Mouse (Mus musculus): ENCODE data around the gene Hsd17b13. TPM values are rescaled to one million over a fixed set of nuclear protein-coding genes. Genes with fewer than 3 reads are reported as not detected.
A peak's percentile ranks its signal among the peaks of the same experiment; 100 is the strongest.
"Not testable (repeated sequence)": the region's sequence is repeated elsewhere in the genome, so short reads cannot be mapped to it uniquely, and the experiment has no call there.

Hsd17b13 gene
- polyA plus RNA-seq (2015; fragmentation: Nextera tagmentation; extraction: Ambion mirVana): 36.9 and 49.5 TPM in 2 replicates

DNA sequence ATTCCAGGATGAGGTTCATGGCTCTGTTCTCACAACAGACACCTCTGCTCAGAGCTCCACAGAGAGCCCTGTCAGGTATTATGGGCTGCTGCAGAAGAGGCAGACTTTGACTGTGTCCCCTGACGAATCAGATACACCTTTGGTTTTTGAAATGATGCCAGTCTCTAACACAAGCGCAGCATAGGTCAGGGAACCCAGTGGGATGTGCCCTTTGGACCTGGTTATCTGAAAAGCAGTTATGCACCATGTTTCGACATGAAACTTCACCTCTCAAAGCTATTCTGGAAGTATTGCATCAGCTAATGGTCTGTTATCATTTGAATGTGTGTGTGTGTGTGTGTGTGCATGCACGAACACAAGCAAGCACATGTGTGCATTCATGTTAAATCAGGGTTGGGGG lies at the start of gene Hsd17b13:
Gene Hsd17b13 (minus strand): TSS at position 114 of the 400 bp plus-strand sequence.
- Histone ChIP-seq H3K9me3 (ENCODE audit: control insufficient read depth, low read length) (no peaks in the 10 kb centered on the region), H3K27ac (ENCODE audit: low read length) (peak within 1 kb of the TSS; percentile 65), H3K36me3 (ENCODE audit: control insufficient read depth, insufficient read depth, low read length) (no peaks in the 10 kb centered on the region), H3K4me2 (ENCODE audit: low read depth, low read length) (no peak within 1 kb of the TSS), H3K9ac (ENCODE audit: low read depth, low read length) (no peak within 1 kb of the TSS), H3K4me3 (ENCODE audit: low read length) (no peak within 1 kb of the TSS), H3K27me3 (replicated peaks; ENCODE audit: control insufficient read depth, insufficient read depth, low read length) (no peaks in the 10 kb centered on the region), H3K4me1 (ENCODE audit: control insufficient read depth, insufficient read depth, low read length) (0 out of 2 replicates have a peak, but pooled peaks cover 2% of the 10 kb centered on the region)
- 61% methylated on average over 4 of the region's 4 CpGs for WGBS
- peak; percentile 89 for ATAC-seq

DNA sequence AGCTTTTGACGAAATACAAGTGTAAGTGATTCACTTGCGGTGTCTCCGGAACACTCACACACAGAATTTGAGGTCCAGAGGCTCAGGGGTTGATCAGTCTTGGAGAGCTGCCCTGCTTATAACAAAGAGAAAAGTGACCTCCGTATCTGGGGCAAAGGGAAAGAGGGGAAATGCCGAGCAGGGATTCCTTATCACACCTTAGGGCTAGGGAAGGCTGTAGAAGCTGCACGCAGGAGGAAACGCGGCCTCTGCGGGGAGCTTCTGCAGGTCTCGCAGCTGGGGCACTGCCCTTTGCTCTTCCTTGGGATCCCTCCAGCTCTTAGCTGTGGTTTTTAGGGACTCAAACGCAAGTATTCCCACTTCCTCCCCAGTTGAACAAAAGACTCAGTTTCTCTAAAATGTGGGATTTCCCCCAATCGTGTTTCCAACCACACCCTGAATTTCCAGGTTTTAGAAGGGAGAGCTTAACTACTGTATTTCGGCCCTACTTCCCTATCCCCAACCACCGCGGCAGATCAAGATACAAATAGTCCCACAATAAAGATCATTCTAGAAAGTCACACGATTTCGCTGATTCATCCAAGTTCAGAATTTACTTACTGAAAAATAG lies 48.1 kb upstream of the Hsd17b13 start:
- Histone ChIP-seq H3K4me2 (ENCODE audit: low read depth, low read length) (peak overlapping the region; percentile 33), H3K4me1 (ENCODE audit: control insufficient read depth, insufficient read depth, low read length) (peaks cover 16% of the 10 kb centered on the region), H3K9me3 (ENCODE audit: control insufficient read depth, low read length) (no peaks in the 10 kb centered on the region), H3K27me3 (replicated peaks; ENCODE audit: control insufficient read depth, insufficient read depth, low read length) (no peaks in the 10 kb centered on the region), H3K36me3 (ENCODE audit: control insufficient read depth, insufficient read depth, low read length) (no peaks in the 10 kb centered on the region), H3K27ac (ENCODE audit: low read length) (peak overlapping the region; percentile 37), H3K9ac (ENCODE audit: low read depth, low read length) (0 out of 2 replicates have a peak overlapping the region, but pooled peaks have one; percentile 10), H3K4me3 (ENCODE audit: low read length) (no peak overlapping the region)
- WGBS: 43% methylated on average over 17 of the region's 17 CpGs
- peak; percentile 47 for ATAC-seq

DNA sequence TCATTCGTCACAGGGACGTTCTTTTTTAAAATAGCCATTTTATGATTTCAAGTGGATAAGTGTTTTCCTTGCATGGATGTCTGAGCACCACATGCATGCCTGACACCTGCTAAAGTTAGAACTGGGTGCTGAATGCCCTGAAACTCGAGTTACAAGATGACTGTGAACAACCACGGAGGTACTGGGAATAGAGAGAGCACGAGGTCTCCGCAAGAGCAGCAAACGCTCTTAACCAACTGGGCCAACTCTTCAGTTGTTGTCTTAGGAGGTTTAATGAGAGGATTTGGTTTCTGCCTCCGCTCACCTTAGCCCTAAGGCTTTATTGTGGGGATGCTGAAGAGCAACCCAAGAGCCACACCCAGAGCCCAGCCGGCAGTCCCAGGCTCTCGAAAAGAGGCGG lies 47.6 kb upstream of the Hsd17b13 start:
- H3K4me3 ChIP-seq (ENCODE audit: low read length): no peak overlapping the region
- ATAC-seq: no peak
- WGBS: 69% methylated on average over 11 of the region's 11 CpGs
- H3K4me1 ChIP-seq (ENCODE audit: control insufficient read depth, insufficient read depth, low read length): peaks cover 22% of the 10 kb centered on the region
- no peaks in the 10 kb centered on the region for H3K36me3 ChIP-seq (ENCODE audit: control insufficient read depth, insufficient read depth, low read length)
- peak overlapping the region; percentile 37 for H3K27ac ChIP-seq (ENCODE audit: low read length)
- H3K27me3 ChIP-seq (replicated peaks; ENCODE audit: control insufficient read depth, insufficient read depth, low read length): no peaks in the 10 kb centered on the region
- 0 out of 2 replicates have a peak overlapping the region, but pooled peaks have one; percentile 10 for H3K9ac ChIP-seq (ENCODE audit: low read depth, low read length)
- no peaks in the 10 kb centered on the region for H3K9me3 ChIP-seq (ENCODE audit: control insufficient read depth, low read length)
- H3K4me2 ChIP-seq (ENCODE audit: low read depth, low read length): peak overlapping the region; percentile 33; the same call in 1 of the 2 replicates

DNA sequence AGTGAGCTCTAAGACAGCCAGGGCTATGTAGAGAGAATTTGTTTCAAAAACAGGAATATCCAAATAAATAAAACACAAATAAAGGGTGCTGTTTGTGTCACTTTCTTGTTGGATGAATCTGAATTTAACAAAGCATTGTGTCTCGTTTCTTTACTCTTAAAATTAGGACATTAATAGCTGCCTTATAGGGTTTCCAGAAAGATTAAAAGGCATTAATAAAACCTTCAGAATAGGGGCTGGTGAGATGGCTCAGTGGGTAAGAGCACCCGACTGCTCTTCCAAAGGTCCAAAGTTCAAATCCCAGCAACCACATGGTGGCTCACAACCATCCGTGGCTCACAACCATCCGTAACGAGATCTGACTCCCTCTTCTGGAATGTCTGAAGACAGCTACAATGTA lies 47.0 kb upstream of the Hsd17b13 start:
- H3K4me1 ChIP-seq (ENCODE audit: control insufficient read depth, insufficient read depth, low read length): peaks cover 23% of the 10 kb centered on the region
- H3K4me3 ChIP-seq (ENCODE audit: low read length); H3K27ac ChIP-seq (ENCODE audit: low read length); H3K9ac ChIP-seq (ENCODE audit: low read depth, low read length); H3K9me3 ChIP-seq (ENCODE audit: control insufficient read depth, low read length); H3K27me3 ChIP-seq (replicated peaks; ENCODE audit: control insufficient read depth, insufficient read depth, low read length); ATAC-seq; H3K4me2 ChIP-seq (ENCODE audit: low read depth, low read length); H3K36me3 ChIP-seq (ENCODE audit: control insufficient read depth, insufficient read depth, low read length): not testable (repeated sequence)
- 82% methylated on average over 5 of the region's 5 CpGs for WGBS

DNA sequence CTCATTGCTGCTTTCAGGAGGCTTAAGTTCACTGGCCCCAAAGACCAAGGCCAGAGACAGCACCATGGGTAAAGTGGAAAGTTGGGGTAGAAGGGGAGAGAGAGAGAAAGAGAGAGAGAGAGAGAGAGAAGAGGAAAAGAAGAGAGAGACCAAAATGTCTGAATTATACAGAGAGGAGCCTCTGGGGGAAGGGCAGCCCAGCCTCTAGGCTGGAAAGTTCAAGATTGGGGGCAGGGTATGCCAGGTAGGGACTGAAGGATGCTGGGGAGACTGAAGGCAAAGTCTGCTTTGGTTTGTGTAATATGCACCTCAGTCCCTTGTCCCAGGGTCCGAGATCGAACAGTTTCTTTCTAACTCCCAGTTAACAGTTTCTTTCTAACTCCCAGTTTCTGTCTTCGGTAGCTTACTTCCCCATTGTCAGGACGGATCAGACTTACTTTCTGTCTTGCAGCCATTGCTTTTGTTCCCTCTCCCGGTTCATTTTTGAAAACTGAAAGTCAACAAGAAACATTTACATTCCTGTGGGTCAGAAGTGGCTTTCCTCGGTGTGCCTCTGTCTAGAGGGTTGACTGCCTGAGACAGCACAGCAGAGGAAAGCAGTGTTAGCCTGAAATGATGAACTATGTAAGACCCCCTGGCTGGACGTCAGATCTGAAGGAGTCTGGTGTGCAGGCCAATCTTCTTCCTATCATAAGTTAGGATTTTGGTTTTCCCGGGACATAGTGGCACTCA lies 46.2 kb upstream of the Hsd17b13 start:
- Histone ChIP-seq H3K36me3 (ENCODE audit: control insufficient read depth, insufficient read depth, low read length) (no peaks in the 10 kb centered on the region), H3K4me2 (ENCODE audit: low read depth, low read length) (no peak overlapping the region), H3K27ac (ENCODE audit: low read length) (no peak overlapping the region), H3K9me3 (ENCODE audit: control insufficient read depth, low read length) (no peaks in the 10 kb centered on the region), H3K4me3 (ENCODE audit: low read length) (no peak overlapping the region), H3K27me3 (replicated peaks; ENCODE audit: control insufficient read depth, insufficient read depth, low read length) (no peaks in the 10 kb centered on the region), H3K4me1 (ENCODE audit: control insufficient read depth, insufficient read depth, low read length) (peaks cover 23% of the 10 kb centered on the region), H3K9ac (ENCODE audit: low read depth, low read length) (no peak overlapping the region)
- WGBS: 74% methylated on average over 8 of the region's 8 CpGs
- no peak for ATAC-seq

DNA sequence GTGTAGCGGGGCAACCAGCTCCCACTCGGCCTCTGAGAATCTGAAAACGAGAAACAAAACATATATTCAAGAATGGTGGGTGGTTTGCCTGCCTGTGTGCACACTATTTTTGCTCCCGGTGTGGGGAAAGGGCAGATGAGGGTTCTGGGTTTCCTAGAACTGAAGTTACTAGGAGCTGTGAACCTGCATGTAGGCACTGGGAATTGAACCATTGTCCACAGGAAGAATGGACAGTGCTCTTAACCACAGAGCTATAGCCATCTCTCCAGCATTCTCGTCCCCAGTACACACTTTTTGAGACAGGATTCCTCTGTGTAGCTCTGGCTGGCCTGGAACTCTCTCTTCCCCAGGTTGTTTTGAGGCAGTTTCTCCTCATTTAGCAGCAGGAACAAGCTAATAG lies 45.3 kb upstream of the Hsd17b13 start:
- peaks cover 23% of the 10 kb centered on the region for H3K4me1 ChIP-seq (ENCODE audit: control insufficient read depth, insufficient read depth, low read length)
- 32% methylated on average over 5 of the region's 5 CpGs for WGBS
- no peak for ATAC-seq
- peak overlapping the region; percentile 60 for H3K4me3 ChIP-seq (ENCODE audit: low read length)
- H3K27ac ChIP-seq (ENCODE audit: low read length): peak overlapping the region; percentile 96
- peak overlapping the region; percentile 79 for H3K4me2 ChIP-seq (ENCODE audit: low read depth, low read length)
- no peaks in the 10 kb centered on the region for H3K27me3 ChIP-seq (replicated peaks; ENCODE audit: control insufficient read depth, insufficient read depth, low read length)
- no peaks in the 10 kb centered on the region for H3K9me3 ChIP-seq (ENCODE audit: control insufficient read depth, low read length)
- peak overlapping the region; percentile 75 for H3K9ac ChIP-seq (ENCODE audit: low read depth, low read length)
- H3K36me3 ChIP-seq (ENCODE audit: control insufficient read depth, insufficient read depth, low read length): no peaks in the 10 kb centered on the region

DNA sequence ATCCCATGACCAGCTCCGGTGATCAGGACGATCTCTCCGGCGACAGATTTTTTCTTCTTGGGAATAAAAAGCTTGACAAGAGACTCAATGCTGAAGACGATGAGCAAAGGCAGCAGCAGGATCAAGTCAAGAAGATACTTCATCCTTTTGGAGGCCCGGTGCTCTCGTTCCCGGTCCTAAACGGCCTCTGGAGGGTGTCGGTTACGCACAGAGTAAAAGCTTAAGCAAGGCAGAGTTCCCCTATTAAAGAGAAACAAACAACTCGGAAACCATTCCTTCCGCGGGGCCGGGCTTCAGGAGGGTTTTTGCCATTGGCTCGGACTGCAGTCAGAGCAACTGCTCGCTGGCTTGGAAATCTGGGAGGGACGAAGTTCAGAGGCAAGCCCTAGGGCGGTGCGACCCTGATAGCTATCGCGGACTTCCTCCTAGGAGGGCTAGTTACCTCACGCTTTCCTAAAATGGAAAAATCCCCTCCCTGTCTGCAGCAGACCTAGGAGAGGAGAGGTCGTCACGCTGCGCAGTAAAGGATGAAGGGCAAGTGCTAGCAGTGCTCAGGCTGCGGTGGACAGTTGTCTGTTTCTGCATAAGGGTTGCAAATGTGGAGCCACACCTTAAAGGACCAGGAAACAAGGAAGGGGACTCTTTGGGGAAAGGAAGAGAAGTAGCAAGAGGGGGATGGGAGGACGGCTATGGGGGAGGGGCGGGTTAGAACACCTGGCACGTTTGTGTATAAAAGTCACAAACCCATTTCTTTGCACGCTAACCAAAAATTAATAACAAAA lies 44.6 kb upstream of the Hsd17b13 start, which contains the start of gene Hsd17b11:
Gene Hsd17b11 (minus strand): TSS at position 323 of the 782 bp plus-strand sequence.
- H3K27ac ChIP-seq (ENCODE audit: low read length): peak within 1 kb of the TSS; percentile 96
- peak within 1 kb of the TSS; percentile 60 for H3K4me3 ChIP-seq (ENCODE audit: low read length)
- peak within 1 kb of the TSS; percentile 79 for H3K4me2 ChIP-seq (ENCODE audit: low read depth, low read length)
- H3K9ac ChIP-seq (ENCODE audit: low read depth, low read length): peak within 1 kb of the TSS; percentile 75
- H3K9me3 ChIP-seq (ENCODE audit: control insufficient read depth, low read length): no peaks in the 10 kb centered on the region
- H3K27me3 ChIP-seq (replicated peaks; ENCODE audit: control insufficient read depth, insufficient read depth, low read length): no peaks in the 10 kb centered on the region
- WGBS: 1% methylated on average over 31 of the region's 31 CpGs
- peaks cover 23% of the 10 kb centered on the region for H3K4me1 ChIP-seq (ENCODE audit: control insufficient read depth, insufficient read depth, low read length)
- peak; percentile 96 for ATAC-seq
- H3K36me3 ChIP-seq (ENCODE audit: control insufficient read depth, insufficient read depth, low read length): no peaks in the 10 kb centered on the region

DNA sequence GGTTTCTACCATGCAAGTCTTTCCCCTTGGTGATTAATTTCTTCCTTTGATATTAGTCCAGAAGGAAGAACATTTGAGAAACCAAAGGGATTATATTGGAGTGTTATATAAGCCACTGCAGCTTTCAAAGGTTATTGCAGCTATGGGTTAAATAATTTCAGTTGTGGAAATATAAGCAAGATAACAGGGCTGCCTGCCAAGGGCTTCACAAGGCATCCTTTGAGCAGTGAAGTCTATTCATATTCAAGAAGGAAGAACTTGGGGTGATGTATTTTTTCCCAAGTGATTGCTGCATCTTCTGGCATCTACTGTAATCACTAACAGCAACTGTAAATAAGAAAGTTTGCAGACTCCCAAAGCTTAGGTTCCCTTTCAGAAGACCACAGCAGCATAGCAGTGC lies 34.2 kb upstream of the Hsd17b13 start:
- H3K4me2 ChIP-seq (ENCODE audit: low read depth, low read length): no peak overlapping the region

DNA sequence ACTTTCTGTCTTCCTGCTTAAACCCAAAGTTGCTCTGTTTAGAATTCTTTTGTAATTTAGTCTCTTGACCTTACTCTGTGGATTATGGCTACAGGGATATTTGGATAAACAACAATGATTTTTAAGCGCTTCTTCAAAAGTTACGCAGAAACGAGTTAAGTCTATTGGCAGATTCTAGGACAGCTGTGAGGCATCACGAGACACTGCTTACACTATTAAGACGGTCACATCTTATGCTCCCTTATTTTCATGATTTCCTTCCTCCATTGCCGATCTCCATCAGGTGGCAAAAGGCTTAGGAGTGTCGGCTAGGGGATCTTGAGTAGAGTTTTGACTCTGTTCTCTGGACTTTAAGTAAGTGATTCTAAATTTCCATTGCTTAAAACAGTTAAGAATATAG lies 33.1 kb upstream of the Hsd17b13 start:
- Histone ChIP-seq H3K9ac (ENCODE audit: low read depth, low read length) (no peak overlapping the region), H3K9me3 (ENCODE audit: control insufficient read depth, low read length) (no peaks in the 10 kb centered on the region), H3K4me1 (ENCODE audit: control insufficient read depth, insufficient read depth, low read length) (peaks cover 2% of the 10 kb centered on the region; the same call in 1 of the 2 replicates), H3K27ac (ENCODE audit: low read length) (no peak overlapping the region), H3K4me3 (ENCODE audit: low read length) (no peak overlapping the region), H3K27me3 (replicated peaks; ENCODE audit: control insufficient read depth, insufficient read depth, low read length) (no peaks in the 10 kb centered on the region), H3K36me3 (ENCODE audit: control insufficient read depth, insufficient read depth, low read length) (0 out of 2 replicates have a peak, but pooled peaks cover 4% of the 10 kb centered on the region), H3K4me2 (ENCODE audit: low read depth, low read length) (no peak overlapping the region)
- 68% methylated on average over 7 of the region's 7 CpGs for WGBS
- ATAC-seq: no peak

More for the DNA sequence above, 34.2 kb upstream of the Hsd17b13 start:
- H3K27ac ChIP-seq (ENCODE audit: low read length): no peak overlapping the region
- no peaks in the 10 kb centered on the region for H3K9me3 ChIP-seq (ENCODE audit: control insufficient read depth, low read length)
- 0 out of 2 replicates have a peak, but pooled peaks cover 4% of the 10 kb centered on the region for H3K36me3 ChIP-seq (ENCODE audit: control insufficient read depth, insufficient read depth, low read length)
- peaks cover 2% of the 10 kb centered on the region; the same call in 1 of the 2 replicates for H3K4me1 ChIP-seq (ENCODE audit: control insufficient read depth, insufficient read depth, low read length)
- no peak overlapping the region for H3K4me3 ChIP-seq (ENCODE audit: low read length)
- ATAC-seq: no peak
- no peak overlapping the region for H3K9ac ChIP-seq (ENCODE audit: low read depth, low read length)
- H3K27me3 ChIP-seq (replicated peaks; ENCODE audit: control insufficient read depth, insufficient read depth, low read length): no peaks in the 10 kb centered on the region
